In genomic region chr1:195175980-195176931, GRCm38 (mm10) we compare ENCODE assay signal across 9 mouse cellular contexts. TPM values are rescaled to one million over a fixed set of nuclear protein-coding genes. Genes with fewer than 3 reads are reported as not detected.
DNase-seq lines count a peak whose midpoint lies in the region; ATAC-seq and TF ChIP-seq lines count a peak whose summit lies in the region.
"Had no signal": no experiment of that assay in that cellular context is flagged by ENCODE, and none has a peak within 500 bp of the region (broad histone marks: within the 10 kb centered on the region; RNA-seq: fewer than 3 reads in every experiment).

Cr2 (minus strand) TSS chr1:195176716.

- peak within 1 kb of the TSS; percentile 51; the same call in 1 of the 2 replicates for H3K9ac ChIP-seq in embryonic facial prominence, embryonic 13.5 days
- H3K9ac ChIP-seq in heart, embryonic 12.5 days = 0 out of 2 replicates have a peak within 1 kb of the TSS, but pooled peaks have one; percentile 28
- H3K9ac ChIP-seq in kidney, embryonic 14.5 days (ENCODE audit: low read depth, low read length) = peak within 1 kb of the TSS; percentile 37; the same call in 1 of the 2 replicates
- H3K9ac ChIP-seq in limb, embryonic 14.5 days (ENCODE audit: low read depth, low read length, severe bottlenecking) = peak within 1 kb of the TSS; percentile 32; the same call in 1 of the 2 replicates
- H3K9ac ChIP-seq in midbrain, postnatal 0 days (replicated peaks; ENCODE audit: low read length, poor library complexity, severe bottlenecking) = peak within 1 kb of the TSS; percentile 20

- H3K36me3 ChIP-seq in embryonic facial prominence, embryonic 13.5 days = no peaks in the 10 kb centered on the region
- H3K36me3 ChIP-seq in heart, embryonic 12.5 days = no peaks in the 10 kb centered on the region
- H3K36me3 ChIP-seq in kidney, embryonic 14.5 days (ENCODE audit: control insufficient read depth, insufficient read depth, low read length) = no peaks in the 10 kb centered on the region
- no peaks in the 10 kb centered on the region for H3K36me3 ChIP-seq in limb, embryonic 14.5 days (ENCODE audit: control insufficient read depth, insufficient read depth, low read length)
- no peaks in the 10 kb centered on the region for H3K36me3 ChIP-seq in midbrain, postnatal 0 days (ENCODE audit: insufficient read depth, low read length)
- H3K36me3 ChIP-seq: G1E had no signal

- DNase-seq in gastrocnemius, adult 18-20 months (ENCODE audit: low spot score) = peak; percentile 2
- no peak for DNase-seq in gastrocnemius, adult 8-10 months (ENCODE audit: low spot score in 2 of 2)
- peak; percentile 52 for DNase-seq in limb, embryonic 14.5 days (ENCODE audit: low spot score)
- DNase-seq in midbrain, postnatal 0 days (ENCODE audit: low spot score) = peak; percentile 79
- DNase-seq in spleen, postnatal 10 days (ENCODE audit: low spot score in 2 of 2) = peak; percentile 57 to 86

- WGBS in embryonic facial prominence, embryonic 13.5 days = 6% methylated on average over 20 of the region's 20 CpGs
- 7% methylated on average over 20 of the region's 20 CpGs for WGBS in heart, embryonic 12.5 days
- WGBS in kidney, embryonic 14.5 days = 10% methylated on average over 20 of the region's 20 CpGs
- WGBS in limb, embryonic 14.5 days = 6% methylated on average over 20 of the region's 20 CpGs
- WGBS in midbrain, postnatal 0 days = 10% methylated on average over 20 of the region's 20 CpGs

- peak; percentile 78 for ATAC-seq in embryonic facial prominence, embryonic 13.5 days (ENCODE audit: insufficient number of reproducible peaks, insufficient read depth, low FRiP score, low TSS enrichment, low read depth)
- peak; percentile 83 for ATAC-seq in heart, embryonic 12.5 days (ENCODE audit: insufficient number of reproducible peaks, low FRiP score)
- peak; percentile 99 for ATAC-seq in kidney, embryonic 14.5 days (ENCODE audit: low FRiP score, low TSS enrichment)
- peak; percentile 83 for ATAC-seq in limb, embryonic 14.5 days (ENCODE audit: low FRiP score, low read depth)
- peak; percentile 94 for ATAC-seq in midbrain, postnatal 0 days (ENCODE audit: low FRiP score)

- H3K4me3 ChIP-seq in embryonic facial prominence, embryonic 13.5 days = peak within 1 kb of the TSS; percentile 29
- peak within 1 kb of the TSS; percentile 35 for H3K4me3 ChIP-seq in heart, embryonic 12.5 days
- H3K4me3 ChIP-seq in kidney, embryonic 14.5 days (ENCODE audit: low read length) = peak within 1 kb of the TSS; percentile 21; the same call in 1 of the 2 replicates
- H3K4me3 ChIP-seq in limb, embryonic 14.5 days (replicated peaks; ENCODE audit: low read length) = peak within 1 kb of the TSS; percentile 18
- peak within 1 kb of the TSS; percentile 34 for H3K4me3 ChIP-seq in midbrain, postnatal 0 days (ENCODE audit: low read depth, low read length)

- 0 out of 2 replicates have a peak, but pooled peaks cover 7% of the 10 kb centered on the region for H3K4me1 ChIP-seq in embryonic facial prominence, embryonic 13.5 days
- no peaks in the 10 kb centered on the region for H3K4me1 ChIP-seq in heart, embryonic 12.5 days (replicated peaks)
- no peaks in the 10 kb centered on the region for H3K4me1 ChIP-seq in kidney, embryonic 14.5 days (ENCODE audit: control insufficient read depth, insufficient read depth, low read length)
- H3K4me1 ChIP-seq in limb, embryonic 14.5 days (ENCODE audit: control insufficient read depth, insufficient read depth, low read length) = no peaks in the 10 kb centered on the region
- no peaks in the 10 kb centered on the region for H3K4me1 ChIP-seq in midbrain, postnatal 0 days (ENCODE audit: insufficient read depth, low read length)

- peaks cover 12% of the 10 kb centered on the region; the same call in 1 of the 2 replicates for H3K27me3 ChIP-seq in embryonic facial prominence, embryonic 13.5 days
- H3K27me3 ChIP-seq in heart, embryonic 12.5 days (replicated peaks) = no peaks in the 10 kb centered on the region
- no peaks in the 10 kb centered on the region for H3K27me3 ChIP-seq in kidney, embryonic 14.5 days (ENCODE audit: control insufficient read depth, insufficient read depth, low read length)
- H3K27me3 ChIP-seq in limb, embryonic 14.5 days (ENCODE audit: control insufficient read depth, insufficient read depth, low read length) = no peaks in the 10 kb centered on the region
- no peaks in the 10 kb centered on the region for H3K27me3 ChIP-seq in midbrain, postnatal 0 days (ENCODE audit: insufficient read depth, low read length)

- no peak for TF ChIP-seq POLR2A in limb, embryonic 14.5 days (IDR thresholded peaks at IDR 0.05; ENCODE audit: borderline replicate concordance, extremely low read depth, insufficient read depth, insufficient read length)

- peak; percentile 63 for TF ChIP-seq CTCF in midbrain, postnatal 0 days (IDR thresholded peaks at IDR 0.05)

- H3K9me3 ChIP-seq in embryonic facial prominence, embryonic 13.5 days = no peaks in the 10 kb centered on the region
- no peaks in the 10 kb centered on the region for H3K9me3 ChIP-seq in heart, embryonic 12.5 days (replicated peaks)
- no peaks in the 10 kb centered on the region for H3K9me3 ChIP-seq in kidney, embryonic 14.5 days (ENCODE audit: control insufficient read depth, low read length)
- no peaks in the 10 kb centered on the region for H3K9me3 ChIP-seq in limb, embryonic 14.5 days (ENCODE audit: control insufficient read depth, low read length)
- H3K9me3 ChIP-seq in midbrain, postnatal 0 days (ENCODE audit: low read length) = no peaks in the 10 kb centered on the region
- H3K9me3 ChIP-seq: G1E had no signal

- peak within 1 kb of the TSS; percentile 61 for H3K4me2 ChIP-seq in embryonic facial prominence, embryonic 13.5 days
- peak within 1 kb of the TSS; percentile 65 for H3K4me2 ChIP-seq in heart, embryonic 12.5 days
- H3K4me2 ChIP-seq in kidney, embryonic 14.5 days (replicated peaks; ENCODE audit: low read depth, low read length) = peak within 1 kb of the TSS; percentile 45
- H3K4me2 ChIP-seq in limb, embryonic 14.5 days (replicated peaks; ENCODE audit: low read depth, low read length, severe bottlenecking) = peak within 1 kb of the TSS; percentile 43
- H3K4me2 ChIP-seq in midbrain, postnatal 0 days (ENCODE audit: low read depth, low read length, poor library complexity, severe bottlenecking) = peak within 1 kb of the TSS; percentile 70

- H3K27ac ChIP-seq in embryonic facial prominence, embryonic 13.5 days = no peak within 1 kb of the TSS
- no peak within 1 kb of the TSS for H3K27ac ChIP-seq in heart, embryonic 12.5 days (ENCODE audit: poor library complexity, severe bottlenecking)
- H3K27ac ChIP-seq in kidney, embryonic 14.5 days (ENCODE audit: low read depth, low read length) = no peak within 1 kb of the TSS
- H3K27ac ChIP-seq in limb, embryonic 14.5 days (replicated peaks; ENCODE audit: low read depth, low read length) = no peak within 1 kb of the TSS
- no peak within 1 kb of the TSS for H3K27ac ChIP-seq in midbrain, postnatal 0 days (ENCODE audit: low read depth, low read length)

RNA-seq across cellular contexts. Expression of gene Cr2, which starts in this region (rescaled TPM):
- not detected for total RNA-seq in gastrocnemius, adult 18-20 months (2021)
- not detected for total RNA-seq in gastrocnemius, adult 8-10 months (2022)
- polyA plus RNA-seq in embryonic facial prominence, embryonic 13.5 days (2015; fragmentation: Nextera tagmentation; extraction: Ambion mirVana) = 0.28 and 0.80 TPM in 2 replicates
- 0.15 and 0.50 TPM in 2 replicates for polyA plus RNA-seq in heart, embryonic 12.5 days (2016; fragmentation: Nextera tagmentation; extraction: Ambion mirVana)
- 1.3 and 2.3 TPM in 2 replicates for polyA plus RNA-seq in kidney, embryonic 14.5 days (2014; fragmentation: Nextera tagmentation; extraction: Ambion mirVana)
- not detected in 2 replicates for polyA plus RNA-seq in limb, embryonic 14.5 days (2012; rRNA removed)
- polyA plus RNA-seq in limb, embryonic 14.5 days (2014; fragmentation: Nextera tagmentation; extraction: Ambion mirVana) = 0.07 and 0.19 TPM in 2 replicates
- 0.22 and 1.7 TPM in 2 replicates for total RNA-seq in midbrain, postnatal 0 days (2014; rRNA removed)
- 0.34 and 0.63 TPM in 2 replicates for polyA plus RNA-seq in midbrain, postnatal 0 days (2015; fragmentation: Nextera tagmentation; extraction: Ambion mirVana)
- polyA plus RNA-seq: G1E had no signal

Comparison
In these comparisons a context has a peak if more than half of its experiments do, and no peak if none do; other contexts are left out.
1. Peak in DNase-seq in gastrocnemius, adult 18-20 months; RNA of the gene not detected or under 1 TPM.
2. Peak in ATAC-seq, H3K4me3 ChIP-seq, H3K9ac ChIP-seq and H3K4me2 ChIP-seq in embryonic facial prominence, embryonic 13.5 days; RNA of the gene not detected or under 1 TPM.
3. Peak in ATAC-seq, H3K4me3 ChIP-seq, H3K9ac ChIP-seq and H3K4me2 ChIP-seq in heart, embryonic 12.5 days; RNA of the gene not detected or under 1 TPM.
4. Peak in DNase-seq, ATAC-seq, H3K4me3 ChIP-seq, H3K9ac ChIP-seq and H3K4me2 ChIP-seq in limb, embryonic 14.5 days; RNA of the gene not detected or under 1 TPM.
5. DNase-seq: peak in midbrain, postnatal 0 days (single experiment) and spleen, postnatal 10 days (2 of 2); none in gastrocnemius, adult 8-10 months (0 of 2).
6. Peak in every context shown above with its lines, with median percentiles within 50 percentile points of each other: ATAC-seq, H3K4me2 ChIP-seq, H3K4me3 ChIP-seq and H3K9ac ChIP-seq.